Comparison of ENCODE assay signal across 8 mouse cellular contexts in genomic region chr11:68553981-68554471, GRCm38 (mm10). TPM values are rescaled to one million over a fixed set of nuclear protein-coding genes. Genes with fewer than 3 reads are reported as not detected.
DNase-seq lines count a peak whose midpoint lies in the region; ATAC-seq lines count a peak whose summit lies in the region.

No protein-coding gene starts in this region.

- no peak overlapping the region for H3K4me2 ChIP-seq in hindbrain, embryonic 11.5 days (replicated peaks; ENCODE audit: low read depth, low read length)
- H3K4me2 ChIP-seq in hindbrain, embryonic 14.5 days (replicated peaks), result no peak overlapping the region

- no peak overlapping the region for H3K27ac ChIP-seq in hindbrain, embryonic 11.5 days (ENCODE audit: low read depth, low read length)
- H3K27ac ChIP-seq in hindbrain, embryonic 14.5 days, result no peak overlapping the region

- ATAC-seq in hindbrain, embryonic 11.5 days (ENCODE audit: low FRiP score), result no peak
- ATAC-seq in hindbrain, embryonic 14.5 days (ENCODE audit: low FRiP score), result no peak
- no peak for ATAC-seq in granulocyte monocyte progenitor cell, adult 5-6 weeks (replicated peaks; ENCODE audit: poor library complexity, severe bottlenecking)
- no peak for ATAC-seq in megakaryocyte-erythroid progenitor cell, adult 5-6 weeks (replicated peaks; ENCODE audit: low FRiP score, low TSS enrichment, poor library complexity, severe bottlenecking)

- no peaks in the 10 kb centered on the region for H3K36me3 ChIP-seq in hindbrain, embryonic 11.5 days (ENCODE audit: control insufficient read depth, insufficient read depth, low read length)
- H3K36me3 ChIP-seq in hindbrain, embryonic 14.5 days (replicated peaks; ENCODE audit: control insufficient read depth, insufficient read depth), result no peaks in the 10 kb centered on the region

- WGBS in hindbrain, embryonic 11.5 days, result 42% methylated on average over 8 of the region's 8 CpGs
- WGBS in hindbrain, embryonic 14.5 days, result 39% methylated on average over 8 of the region's 8 CpGs

- H3K4me3 ChIP-seq in hindbrain, embryonic 11.5 days (ENCODE audit: low read depth, low read length), result no peak overlapping the region
- H3K4me3 ChIP-seq in hindbrain, embryonic 14.5 days (replicated peaks; ENCODE audit: low read length), result no peak overlapping the region

- no peak overlapping the region for H3K9ac ChIP-seq in hindbrain, embryonic 11.5 days (ENCODE audit: low read depth, low read length)
- no peak overlapping the region for H3K9ac ChIP-seq in hindbrain, embryonic 14.5 days

- no peaks in the 10 kb centered on the region for H3K9me3 ChIP-seq in hindbrain, embryonic 11.5 days (ENCODE audit: control insufficient read depth, low read length)
- no peaks in the 10 kb centered on the region for H3K9me3 ChIP-seq in hindbrain, embryonic 14.5 days (ENCODE audit: control insufficient read depth, low read length)

- DNase-seq in hindbrain, embryonic 11.5 days (ENCODE audit: low spot score), result peak; percentile 46
- DNase-seq in hindbrain, embryonic 14.5 days (ENCODE audit: low spot score), result no peak
- peak; percentile 47 for DNase-seq in 416B (ENCODE audit: low read depth)
- DNase-seq in T-cell, adult 2 months (ENCODE audit: low spot score), result peak; percentile 51
- peak; percentile 69 to 73 for DNase-seq in heart, adult 9 months (ENCODE audit: low spot score in 2 of 2)
- DNase-seq in retina, postnatal 1 day, result peak; percentile 35

- peaks cover 4% of the 10 kb centered on the region; the same call in 1 of the 2 replicates for H3K27me3 ChIP-seq in hindbrain, embryonic 11.5 days (ENCODE audit: control insufficient read depth, insufficient read depth, low read length)
- peaks cover 11% of the 10 kb centered on the region for H3K27me3 ChIP-seq in hindbrain, embryonic 14.5 days (ENCODE audit: control insufficient read depth, insufficient read depth, low read length)

- no peaks in the 10 kb centered on the region for H3K4me1 ChIP-seq in hindbrain, embryonic 11.5 days (replicated peaks; ENCODE audit: control insufficient read depth, insufficient read depth, low read length)
- peaks cover 3% of the 10 kb centered on the region; the same call in 1 of the 2 replicates for H3K4me1 ChIP-seq in hindbrain, embryonic 14.5 days (replicated peaks; ENCODE audit: control insufficient read depth, insufficient read depth, low read length)

RNA-seq across cellular contexts. Expression of gene Mfsd6l, which starts 2.0 kb away (rescaled TPM):
- polyA plus RNA-seq in hindbrain, embryonic 11.5 days (2014; fragmentation: Nextera tagmentation; extraction: Ambion mirVana), result 0.10 TPM in 1 of 2 replicates, not detected in the other
- not detected in 2 replicates for polyA plus RNA-seq in hindbrain, embryonic 14.5 days (2014; fragmentation: Nextera tagmentation; extraction: Ambion mirVana)
- total RNA-seq in granulocyte monocyte progenitor cell, adult 5-6 weeks (2014; fragmentation: Nextera tagmentation), result 0.88 TPM in 1 of 2 replicates, not detected in the other
- total RNA-seq in granulocyte monocyte progenitor cell, adult 5-6 weeks (2017), result 0.26 TPM in 1 of 2 replicates, not detected in the other
- not detected in 2 replicates for total RNA-seq in megakaryocyte-erythroid progenitor cell, adult 5-6 weeks (2014; fragmentation: Nextera tagmentation)
- total RNA-seq in megakaryocyte-erythroid progenitor cell, adult 5-6 weeks (2017), result not detected in 2 replicates

RNA-seq across cellular contexts. Expression of gene Ccdc42, which starts 32.8 kb away (rescaled TPM):
- polyA plus RNA-seq in hindbrain, embryonic 11.5 days (2014; fragmentation: Nextera tagmentation; extraction: Ambion mirVana), result 1.4 and 1.6 TPM in 2 replicates
- 0.25 and 0.27 TPM in 2 replicates for polyA plus RNA-seq in hindbrain, embryonic 14.5 days (2014; fragmentation: Nextera tagmentation; extraction: Ambion mirVana)
- not detected in 2 replicates for total RNA-seq in granulocyte monocyte progenitor cell, adult 5-6 weeks (2014; fragmentation: Nextera tagmentation)
- total RNA-seq in granulocyte monocyte progenitor cell, adult 5-6 weeks (2017), result not detected in 2 replicates
- not detected in 2 replicates for total RNA-seq in megakaryocyte-erythroid progenitor cell, adult 5-6 weeks (2014; fragmentation: Nextera tagmentation)
- total RNA-seq in megakaryocyte-erythroid progenitor cell, adult 5-6 weeks (2017), result not detected in 2 replicates

RNA-seq across cellular contexts. Expression of gene Pik3r6, which starts 51.2 kb away (rescaled TPM):
- 1.2 TPM in 2 replicates for polyA plus RNA-seq in hindbrain, embryonic 11.5 days (2014; fragmentation: Nextera tagmentation; extraction: Ambion mirVana)
- 1.3 and 1.7 TPM in 2 replicates for polyA plus RNA-seq in hindbrain, embryonic 14.5 days (2014; fragmentation: Nextera tagmentation; extraction: Ambion mirVana)
- total RNA-seq in granulocyte monocyte progenitor cell, adult 5-6 weeks (2014; fragmentation: Nextera tagmentation), result 5.7 and 7.8 TPM in 2 replicates
- 9.7 and 16.4 TPM in 2 replicates for total RNA-seq in granulocyte monocyte progenitor cell, adult 5-6 weeks (2017)
- total RNA-seq in megakaryocyte-erythroid progenitor cell, adult 5-6 weeks (2014; fragmentation: Nextera tagmentation), result 0.64 TPM in 1 of 2 replicates, not detected in the other
- total RNA-seq in megakaryocyte-erythroid progenitor cell, adult 5-6 weeks (2017), result 0.15 and 1.4 TPM in 2 replicates
